Mouse (Mus musculus) kidney, embryonic 16.5 days (tissue): ENCODE data around the gene Plekhh2. TPM values are rescaled to one million over a fixed set of nuclear protein-coding genes. Genes with fewer than 3 reads are reported as not detected.
A peak's percentile ranks its signal among the peaks of the same experiment; 100 is the strongest.

Experiments
- ATAC-seq: fragments of 200-750 bp; cut with Nextera tagmentation; 2 replicates; pipeline ENCODE4 v1.8.0; 2017; ENCODE audit warnings: moderate TSS enrichment; ENCODE audit not compliant: low FRiP score, low TSS enrichment
- H3K27ac ChIP-seq: fragments of 300-500 bp; sonication (generic); 2 replicates; pipeline ENCODE4 v1.5.1; 2014; ENCODE audit warnings: low read length
- H3K27me3 ChIP-seq: fragments of 300-500 bp; sonication (generic); 2 replicates; pipeline ENCODE4 v1.6.1; 2014; ENCODE audit warnings: low read length, control low read depth, mixed read lengths; ENCODE audit not compliant: insufficient read depth
- H3K36me3 ChIP-seq: fragments of 300-500 bp; sonication (generic); 2 replicates; pipeline ENCODE4 v1.6.1; 2014; ENCODE audit warnings: low read length, control low read depth, mixed read lengths; ENCODE audit not compliant: insufficient read depth
- H3K4me1 ChIP-seq: fragments of 300-500 bp; sonication (generic); 2 replicates; pipeline ENCODE4 v1.6.1; 2014; ENCODE audit warnings: low read length, control low read depth, mixed read lengths; ENCODE audit not compliant: insufficient read depth
- H3K4me2 ChIP-seq: fragments of 300-500 bp; sonication (generic); replicated peaks from 2 replicates; pipeline ENCODE4 v1.6.1; 2014; ENCODE audit warnings: low read depth, low read length
- H3K4me3 ChIP-seq: fragments of 300-500 bp; sonication (generic); 2 replicates; pipeline ENCODE4 v1.5.1; 2014; ENCODE audit warnings: mild to moderate bottlenecking, low read length
- H3K9ac ChIP-seq: fragments of 300-500 bp; sonication (generic); replicated peaks from 2 replicates; pipeline ENCODE4 v1.6.1; 2014; ENCODE audit warnings: low read length
- H3K9me3 ChIP-seq: fragments of 300-500 bp; sonication (generic); 2 replicates; pipeline ENCODE4 v1.6.1; 2016; ENCODE audit warnings: low read length, control low read depth
- WGBS: fragments of 180-500 bp; shearing (Covaris S2); extraction: QIAGEN DNeasy Blood & Tissue Kit; methylation state at CpG from one replicate; pipeline ENCODE4 v1.1.7; 2014; 5-methylcytosine and 5-hydroxymethylcytosine counted together
- polyA plus RNA-seq: library from polyadenylated mRNA; unstranded; fragments of >200 nt; fragmentation: Nextera tagmentation; extraction: Ambion mirVana; gene quantifications from 2 replicates; pipeline ENCODE4 v1.2.1, GENCODE M21; 2015

The Plekhh2 gene
- polyA plus RNA-seq, 1 experiment from 2014 or later = 10.5 TPM

DNA sequence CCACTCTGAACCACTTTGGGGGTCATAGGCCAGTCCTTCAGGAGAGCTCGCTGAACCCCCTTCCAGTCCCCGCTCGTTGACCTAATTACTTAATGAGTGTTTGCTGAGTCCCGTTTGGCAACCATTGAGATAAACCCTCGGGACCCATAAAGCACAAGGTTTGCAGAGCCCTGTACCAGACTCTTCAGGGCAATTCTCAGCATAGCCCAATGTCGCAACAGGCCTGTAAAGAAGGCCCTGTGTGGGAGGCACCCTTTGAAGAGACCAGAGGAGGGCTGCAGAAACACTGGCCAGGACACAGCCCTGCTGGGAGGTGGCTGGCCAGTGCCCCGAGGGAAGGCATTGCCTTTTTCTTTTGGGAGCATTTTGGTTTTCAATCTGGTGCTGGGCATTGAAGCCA is 100.3 kb downstream of the Plekhh2 start:
- Histone ChIP-seq H3K4me1 (no peaks in the 10 kb centered on the region; the same call in 1 of the 2 replicates), H3K27ac (no peak overlapping the region; the same call in 1 of the 2 replicates), H3K36me3 (peaks cover 32% of the 10 kb centered on the region), H3K4me3 (no peak overlapping the region), H3K9me3 (no peaks in the 10 kb centered on the region), H3K27me3 (no peaks in the 10 kb centered on the region), H3K9ac (no peak overlapping the region), H3K4me2 (no peak overlapping the region)
- 0 out of 2 replicates have a peak, but pooled peaks have one; percentile 46 for ATAC-seq
- 33% methylated on average over 7 of the region's 7 CpGs for WGBS

GRCm38 (mm10) chr17:84615811-84616210 is 104.1 kb downstream of the Plekhh2 start:
- no peaks in the 10 kb centered on the region; the same call in 1 of the 2 replicates for H3K4me1 ChIP-seq
- H3K27ac ChIP-seq = no peak overlapping the region
- no peak overlapping the region for H3K4me3 ChIP-seq
- peaks cover 33% of the 10 kb centered on the region for H3K36me3 ChIP-seq
- no peaks in the 10 kb centered on the region for H3K27me3 ChIP-seq
- no peak overlapping the region for H3K4me2 ChIP-seq
- H3K9me3 ChIP-seq = no peaks in the 10 kb centered on the region
- H3K9ac ChIP-seq = no peak overlapping the region
- 79% methylated on average over 11 of the region's 11 CpGs for WGBS
- no peak for ATAC-seq

DNA sequence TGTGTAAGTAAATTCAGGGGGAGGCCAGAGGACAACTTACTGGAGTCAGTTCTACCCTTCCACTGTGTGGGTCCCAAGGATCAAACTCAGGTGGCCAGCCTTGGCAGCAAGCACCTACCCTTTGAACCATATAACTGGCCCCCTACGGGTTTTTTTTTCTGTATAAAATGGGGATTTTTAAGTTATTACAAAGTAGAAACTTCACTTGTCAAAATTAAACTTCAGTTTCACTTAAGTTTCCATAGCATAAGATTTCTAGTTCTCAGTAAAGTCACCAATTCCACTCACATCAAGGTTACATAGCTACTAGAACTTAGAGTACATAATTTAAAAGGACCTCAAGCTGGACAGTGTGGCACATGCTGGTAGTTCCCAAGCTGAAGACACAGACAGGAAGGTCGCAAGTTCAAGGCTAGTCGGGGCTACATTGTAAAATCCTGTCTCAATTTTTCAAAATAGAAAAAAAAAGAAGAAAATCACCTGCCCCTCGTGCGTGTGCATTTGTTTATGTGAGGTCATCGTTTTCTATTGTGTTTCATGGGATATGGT is 104.9 kb downstream of the Plekhh2 start:
- Histone ChIP-seq H3K36me3 (peaks cover 32% of the 10 kb centered on the region), H3K27me3 (no peaks in the 10 kb centered on the region), H3K27ac (no peak overlapping the region), H3K4me3 (no peak overlapping the region), H3K4me1 (no peaks in the 10 kb centered on the region; the same call in 1 of the 2 replicates), H3K9ac (no peak overlapping the region), H3K4me2 (no peak overlapping the region), H3K9me3 (no peaks in the 10 kb centered on the region)
- whole genome bisulfite sequencing = 75% methylated on average over 6 of the region's 6 CpGs
- no peak for ATAC-seq

GRCm38 (mm10) chr17:84617953-84618352 is 106.3 kb downstream of the Plekhh2 start:
- Histone ChIP-seq H3K27me3 (no peaks in the 10 kb centered on the region), H3K9ac (no peak overlapping the region), H3K9me3 (no peaks in the 10 kb centered on the region), H3K27ac (no peak overlapping the region), H3K4me3 (no peak overlapping the region), H3K4me1 (0 out of 2 replicates have a peak, but pooled peaks cover under 1% of the 10 kb centered on the region), H3K36me3 (peaks cover 30% of the 10 kb centered on the region), H3K4me2 (no peak overlapping the region)
- WGBS = 91% methylated on average over 6 of the region's 6 CpGs
- no peak for ATAC-seq

- no peak overlapping the region for H3K4me2 ChIP-seq
- WGBS = 83% methylated on average over 7 of the region's 7 CpGs
- H3K4me1 ChIP-seq = 0 out of 2 replicates have a peak, but pooled peaks cover 3% of the 10 kb centered on the region
- no peaks in the 10 kb centered on the region for H3K27me3 ChIP-seq
- H3K9ac ChIP-seq = no peak overlapping the region
- H3K36me3 ChIP-seq = peaks cover 18% of the 10 kb centered on the region
- no peaks in the 10 kb centered on the region; the same call in 1 of the 2 replicates for H3K9me3 ChIP-seq
- H3K4me3 ChIP-seq = no peak overlapping the region
- no peak for ATAC-seq
- H3K27ac ChIP-seq = no peak overlapping the region
Measured at GRCm38 (mm10) chr17:84619112-84619511, 107.4 kb downstream of the Plekhh2 start.

DNA sequence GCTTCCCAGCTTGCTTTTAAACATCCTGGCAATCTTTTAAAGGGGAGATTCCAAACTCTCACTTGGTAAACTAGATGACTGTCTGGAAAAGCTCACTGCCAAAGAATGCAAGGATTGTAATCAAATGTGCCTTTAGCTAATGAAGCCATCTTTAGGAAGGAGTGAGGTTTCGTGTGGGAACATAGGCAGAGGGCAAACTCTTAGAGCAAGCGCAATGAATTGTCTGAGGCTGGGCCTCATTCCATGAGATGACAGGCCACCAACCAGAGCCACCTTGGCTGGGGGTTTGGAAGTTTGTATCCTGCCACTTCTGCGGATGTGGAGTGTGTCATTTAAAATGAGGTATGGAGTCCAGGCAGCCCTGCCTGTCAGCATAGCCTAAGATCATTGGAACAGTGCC is 108.4 kb downstream of the Plekhh2 start:
- WGBS = 87% methylated on average over 3 of the region's 3 CpGs
- Histone ChIP-seq H3K27ac (no peak overlapping the region), H3K9ac (no peak overlapping the region), H3K4me3 (no peak overlapping the region), H3K4me2 (no peak overlapping the region), H3K4me1 (0 out of 2 replicates have a peak, but pooled peaks cover 3% of the 10 kb centered on the region), H3K36me3 (0 out of 2 replicates have a peak, but pooled peaks cover 10% of the 10 kb centered on the region), H3K27me3 (no peaks in the 10 kb centered on the region), H3K9me3 (no peaks in the 10 kb centered on the region; the same call in 1 of the 2 replicates)
- ATAC-seq = no peak

DNA sequence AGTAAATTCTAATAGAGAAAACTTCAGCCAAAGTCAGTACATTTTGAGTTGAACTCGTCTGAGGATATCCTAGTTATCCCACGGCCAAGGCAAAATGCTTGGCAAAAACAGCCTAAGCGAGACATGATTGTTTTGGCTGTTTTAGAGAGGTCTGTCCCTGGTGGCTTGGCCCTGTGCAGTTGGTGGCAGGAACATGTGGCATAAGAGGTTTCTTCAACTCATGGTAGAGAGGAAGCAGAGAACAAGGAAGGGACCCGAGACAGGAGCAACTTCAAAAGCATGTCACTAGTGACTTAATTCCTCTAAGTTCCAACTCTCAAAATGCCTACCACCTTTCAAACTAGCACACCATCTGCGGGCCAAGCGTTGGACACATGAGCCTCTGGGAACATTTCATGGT is 108.9 kb downstream of the Plekhh2 start:
- Histone ChIP-seq H3K36me3 (0 out of 2 replicates have a peak, but pooled peaks cover 9% of the 10 kb centered on the region), H3K4me3 (no peak overlapping the region), H3K27ac (no peak overlapping the region), H3K4me1 (0 out of 2 replicates have a peak, but pooled peaks cover 3% of the 10 kb centered on the region), H3K4me2 (no peak overlapping the region), H3K9ac (no peak overlapping the region), H3K27me3 (no peaks in the 10 kb centered on the region), H3K9me3 (no peaks in the 10 kb centered on the region; the same call in 1 of the 2 replicates)
- 90% methylated on average over 6 of the region's 6 CpGs for WGBS
- ATAC-seq = no peak

GRCm38 (mm10) chr17:84621209-84621608 is 109.5 kb downstream of the Plekhh2 start:
- no peak overlapping the region for H3K9ac ChIP-seq
- 0 out of 2 replicates have a peak, but pooled peaks cover 9% of the 10 kb centered on the region for H3K36me3 ChIP-seq
- 81% methylated on average over 6 of the region's 6 CpGs for WGBS
- no peak overlapping the region for H3K4me3 ChIP-seq
- no peak for ATAC-seq
- H3K4me2 ChIP-seq = no peak overlapping the region
- no peaks in the 10 kb centered on the region for H3K27me3 ChIP-seq
- no peaks in the 10 kb centered on the region; the same call in 1 of the 2 replicates for H3K9me3 ChIP-seq
- H3K27ac ChIP-seq = no peak overlapping the region
- H3K4me1 ChIP-seq = 0 out of 2 replicates have a peak, but pooled peaks cover 3% of the 10 kb centered on the region

DNA sequence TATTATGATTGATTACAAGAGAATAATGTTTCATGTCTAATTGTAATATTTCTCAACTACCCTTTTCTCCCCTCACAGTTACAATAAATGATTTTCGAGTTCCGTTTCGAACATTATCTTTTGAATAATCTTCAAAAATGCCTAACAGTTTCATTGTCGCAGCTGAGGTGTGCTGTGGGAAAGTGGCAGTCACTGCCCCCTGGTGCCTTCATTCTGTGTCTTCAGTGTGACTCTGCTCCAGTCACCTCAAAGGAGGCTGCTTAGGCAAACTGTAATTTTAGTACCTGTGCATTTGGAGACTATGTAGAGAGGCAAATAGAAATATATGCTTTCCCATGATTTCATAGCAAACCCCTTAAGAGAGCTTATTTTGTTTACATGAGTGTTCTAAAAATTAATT is 110.3 kb downstream of the Plekhh2 start:
- H3K4me1 ChIP-seq = peaks cover 6% of the 10 kb centered on the region
- 81% methylated on average over 4 of the region's 4 CpGs for WGBS
- no peaks in the 10 kb centered on the region; the same call in 1 of the 2 replicates for H3K9me3 ChIP-seq
- H3K27me3 ChIP-seq = no peaks in the 10 kb centered on the region
- no peak overlapping the region for H3K4me3 ChIP-seq
- H3K9ac ChIP-seq = no peak overlapping the region
- H3K27ac ChIP-seq = no peak overlapping the region
- H3K36me3 ChIP-seq = 0 out of 2 replicates have a peak, but pooled peaks cover 9% of the 10 kb centered on the region
- no peak overlapping the region for H3K4me2 ChIP-seq
- ATAC-seq = no peak

- no peak overlapping the region for H3K4me3 ChIP-seq
- H3K36me3 ChIP-seq = 0 out of 2 replicates have a peak, but pooled peaks cover 9% of the 10 kb centered on the region
- no peaks in the 10 kb centered on the region for H3K27me3 ChIP-seq
- ATAC-seq = no peak
- H3K4me2 ChIP-seq = no peak overlapping the region
- peaks cover 10% of the 10 kb centered on the region for H3K4me1 ChIP-seq
- WGBS = 66% methylated on average over 2 of the region's 2 CpGs
- H3K27ac ChIP-seq = peak overlapping the region; percentile 71; the same call in 1 of the 2 replicates
- H3K9me3 ChIP-seq = no peaks in the 10 kb centered on the region; the same call in 1 of the 2 replicates
- H3K9ac ChIP-seq = no peak overlapping the region
Measured at GRCm38 (mm10) chr17:84622873-84623272, 111.2 kb downstream of the Plekhh2 start.
